Mouse (Mus musculus) embryo, embryonic 10 days (tissue): Measurements from ENCODE around the gene Tsc22d4.
A peak's percentile ranks its signal among the peaks of the same experiment; 100 is the strongest.

Source experiments
- DNase-seq: peaks from one replicate; pipeline ENCODE4 v3.0.0-alpha.2; 2015; ENCODE audit warnings: low spot score

The Tsc22d4 gene

DNA sequence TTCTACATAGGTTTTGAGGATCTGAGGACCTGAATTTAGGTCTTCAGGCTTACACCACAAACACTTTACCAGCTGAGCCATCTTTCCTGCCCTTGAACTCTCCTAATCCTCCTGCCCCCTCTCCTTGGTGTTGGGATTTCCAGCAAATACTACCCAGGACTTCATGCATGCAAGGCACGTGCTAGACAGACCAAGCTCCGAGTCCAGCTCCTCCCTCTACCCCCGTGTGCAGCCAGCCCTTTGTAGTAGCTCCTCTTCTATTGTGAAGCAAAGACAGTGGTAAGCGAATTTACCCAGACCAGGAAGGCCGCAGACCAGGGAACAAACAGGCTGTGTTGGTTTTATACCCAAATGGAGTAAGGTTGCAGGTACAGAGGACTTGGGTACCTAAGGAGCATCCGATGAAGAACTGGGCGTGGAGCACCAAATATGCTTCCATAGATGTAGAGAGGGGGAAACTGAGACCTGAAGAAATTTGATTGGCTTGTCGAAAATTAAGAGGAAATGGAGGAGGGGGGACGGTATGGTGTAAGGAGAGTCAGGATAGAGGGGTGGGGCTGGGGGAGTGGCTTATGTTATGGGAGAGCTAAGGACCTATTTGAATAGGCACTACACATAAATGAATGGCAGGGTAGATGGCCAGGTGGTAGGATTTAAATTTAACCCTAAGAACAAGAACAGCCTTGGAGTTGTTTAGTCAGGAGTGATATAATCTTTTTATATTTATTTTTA is 19.2 kb downstream of the Tsc22d4 start:
- no peak for DNase-seq

DNA sequence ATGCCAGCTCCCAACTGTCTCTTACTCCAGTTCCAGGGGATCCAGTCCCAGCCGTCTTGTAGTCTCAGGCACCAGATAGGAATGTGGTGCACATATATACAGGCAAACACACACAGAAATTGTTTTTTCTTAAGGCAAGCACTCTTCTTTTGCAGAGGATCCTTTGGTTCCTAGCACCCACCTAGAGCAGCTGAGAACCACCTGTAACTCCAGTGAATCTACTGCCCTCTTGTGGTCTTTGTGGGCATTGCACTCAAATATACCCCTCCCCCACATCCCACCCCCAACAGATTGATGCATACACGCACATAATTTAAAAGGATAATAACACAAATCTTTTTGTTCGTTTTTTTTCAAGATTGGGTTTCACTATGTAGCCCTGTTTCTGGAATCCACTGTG is 20.7 kb downstream of the Tsc22d4 start:
- DNase-seq: no peak

DNA sequence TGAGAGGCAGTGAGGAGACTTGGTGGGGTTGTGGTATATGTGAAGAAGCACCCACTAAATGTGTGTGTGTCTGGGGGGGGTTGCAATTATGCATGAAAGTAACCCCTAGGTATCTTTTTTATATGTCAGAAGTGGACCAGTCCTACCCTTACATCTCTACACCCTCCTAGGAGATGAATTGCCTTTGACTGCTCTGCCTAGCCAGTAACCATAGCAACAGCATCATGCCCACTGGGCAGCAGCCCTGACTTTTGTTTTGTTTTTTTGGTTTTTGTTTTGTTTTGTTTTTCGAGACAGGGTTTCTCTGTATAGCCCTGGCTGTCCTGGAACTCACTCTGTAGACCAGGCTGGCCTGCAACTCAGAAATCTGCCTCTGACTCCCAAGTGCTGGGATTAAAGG is 22.9 kb downstream of the Tsc22d4 start:
- no peak for DNase-seq

DNA sequence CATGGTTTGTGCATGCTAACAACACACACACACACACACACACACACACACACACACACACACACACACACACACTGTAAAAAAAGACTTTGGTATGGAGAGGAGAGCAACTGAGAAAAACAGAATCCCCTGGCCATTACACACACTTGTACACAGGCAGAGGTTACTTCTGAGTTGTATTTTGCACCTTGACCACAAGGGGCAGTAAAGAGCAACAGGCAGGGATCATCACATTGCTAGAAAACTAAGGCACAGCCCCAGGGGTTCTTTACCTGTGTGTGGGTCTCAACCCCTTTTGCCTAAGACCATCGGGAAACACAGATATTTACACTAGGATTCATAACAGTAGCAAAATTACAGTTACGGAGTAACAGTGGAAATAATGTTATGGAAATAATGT is 25.2 kb downstream of the Tsc22d4 start:
- DNase-seq: peak; percentile 82

DNA sequence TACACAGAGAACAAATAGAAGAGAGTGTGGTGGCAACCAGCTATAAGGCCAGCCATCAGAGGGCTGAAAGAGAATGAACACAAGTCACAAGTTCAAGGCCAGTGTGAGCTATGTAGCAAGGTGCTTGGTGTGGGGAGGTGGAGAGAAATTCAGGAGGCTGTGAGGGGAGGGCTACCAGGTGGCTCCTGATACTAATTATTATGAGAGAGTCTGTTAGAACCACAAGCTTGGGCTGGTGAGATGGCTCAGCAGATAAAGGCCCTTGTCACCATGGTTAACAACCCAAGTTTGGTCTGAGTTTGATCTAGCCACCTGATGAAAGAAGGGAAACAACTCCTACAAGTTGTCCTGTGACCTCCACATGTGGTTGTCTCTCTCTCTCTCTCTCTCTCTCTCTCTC is 27.2 kb downstream of the Tsc22d4 start:
- DNase-seq: no peak

DNA sequence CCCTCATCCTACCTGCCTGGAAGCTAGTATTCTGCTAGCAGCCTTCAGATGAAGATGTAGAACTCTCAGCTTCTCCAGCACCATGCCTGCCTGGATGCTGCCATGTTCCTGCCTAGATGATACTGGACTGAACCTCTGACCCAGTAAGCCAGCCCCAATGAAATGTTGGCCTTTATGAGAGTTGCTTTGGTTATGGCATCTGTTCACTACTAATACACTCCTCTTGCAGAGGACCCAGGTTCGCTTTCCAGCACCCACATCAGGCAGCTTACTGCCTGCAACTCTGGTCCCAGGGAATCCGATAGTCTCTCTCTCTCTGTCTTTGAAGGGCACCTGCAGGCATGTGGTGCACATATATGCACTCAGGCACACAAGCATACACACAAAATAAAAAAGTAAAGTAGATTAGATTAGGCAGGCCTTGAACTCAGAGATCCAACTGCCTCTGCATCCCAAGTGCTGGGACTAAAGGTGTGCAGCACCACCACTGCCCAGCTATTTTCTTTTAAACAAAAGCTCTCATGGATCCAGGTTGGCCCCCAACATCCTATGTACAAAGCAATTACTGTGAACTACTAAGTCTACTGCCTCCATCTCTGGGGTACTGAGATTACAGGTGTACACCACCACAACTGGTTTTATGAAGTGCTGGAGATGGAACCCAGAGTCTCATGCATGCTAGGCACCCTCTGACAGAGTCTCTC is 30.2 kb downstream of the Tsc22d4 start:
- DNase-seq: no peak

DNA sequence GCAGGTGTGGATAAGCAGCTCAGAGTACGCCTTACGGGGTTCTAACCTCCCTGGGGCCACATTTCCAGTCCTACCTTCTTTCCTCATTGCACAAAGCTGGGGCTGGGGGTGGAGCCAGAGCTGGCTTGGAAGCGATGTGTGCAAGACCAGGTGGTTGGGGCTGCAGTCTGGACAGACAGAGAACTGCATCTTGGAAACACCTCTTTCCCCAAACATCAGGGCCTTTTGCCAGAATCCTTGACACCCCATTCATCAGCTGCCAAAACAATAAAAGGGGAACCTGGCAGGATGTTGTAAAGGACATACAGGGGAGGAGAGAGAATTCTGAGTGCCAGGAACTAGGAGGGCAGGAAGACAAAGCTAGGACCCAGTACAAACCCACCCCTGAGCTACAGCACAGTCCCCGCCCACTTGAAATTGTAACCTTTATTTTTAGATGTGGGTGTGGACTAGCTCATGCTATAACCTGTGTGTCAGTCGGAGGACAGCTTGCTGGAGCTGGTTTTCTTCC is 30.9 kb downstream of the Tsc22d4 start:
- DNase-seq: no peak

DNA sequence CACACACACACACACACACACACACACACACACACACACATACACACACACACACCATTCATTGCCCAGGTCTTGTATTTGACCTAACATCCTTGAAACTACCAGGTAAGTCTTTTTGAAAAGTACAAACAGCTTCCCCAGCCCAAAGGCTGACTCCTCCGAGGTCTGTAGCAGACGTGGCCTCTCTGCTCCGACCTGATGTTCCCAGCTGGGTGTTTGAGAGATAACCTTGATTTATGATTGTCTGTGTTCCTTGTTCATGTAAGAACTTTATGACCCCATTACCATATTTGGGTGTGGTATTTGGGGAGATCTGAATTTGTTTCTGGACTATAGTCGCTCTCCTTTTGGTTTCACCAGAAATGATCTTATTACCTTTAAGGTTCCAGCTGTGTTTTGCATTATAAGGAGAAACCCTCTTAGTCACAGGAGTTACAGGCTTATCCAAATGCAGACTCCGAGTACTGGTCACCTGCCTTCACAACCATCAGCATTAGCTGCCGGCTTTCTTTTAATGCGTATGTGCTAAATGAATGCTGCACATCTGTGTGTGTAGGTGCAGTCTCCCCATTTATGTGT is 31.8 kb downstream of the Tsc22d4 start:
- no peak for DNase-seq

DNA sequence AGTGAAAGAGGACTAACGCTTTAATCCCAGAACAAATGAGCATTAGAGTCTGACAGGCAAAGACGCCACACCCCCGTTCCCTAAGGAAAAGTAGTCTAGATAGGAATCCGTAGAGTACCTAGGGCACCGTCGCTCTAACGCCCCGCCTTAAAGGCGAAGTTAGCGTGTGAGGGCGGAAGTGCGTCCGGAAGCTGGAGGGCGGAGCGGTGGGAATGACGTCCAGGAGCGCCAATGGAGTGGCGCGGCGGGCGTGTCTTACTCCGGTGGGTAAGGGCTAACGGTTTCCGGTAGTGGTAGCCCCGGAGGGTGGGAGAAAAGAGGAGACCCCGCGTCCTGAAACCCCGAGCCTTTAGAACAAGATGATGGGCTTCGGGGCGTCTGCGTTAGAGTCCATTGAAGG is 33.1 kb downstream of the Tsc22d4 start, which contains the start of gene Ppp1r35:
Ppp1r35 (plus strand) TSS at position 215 of the 400 bp plus-strand sequence.
- peak; percentile 100 for DNase-seq

DNA sequence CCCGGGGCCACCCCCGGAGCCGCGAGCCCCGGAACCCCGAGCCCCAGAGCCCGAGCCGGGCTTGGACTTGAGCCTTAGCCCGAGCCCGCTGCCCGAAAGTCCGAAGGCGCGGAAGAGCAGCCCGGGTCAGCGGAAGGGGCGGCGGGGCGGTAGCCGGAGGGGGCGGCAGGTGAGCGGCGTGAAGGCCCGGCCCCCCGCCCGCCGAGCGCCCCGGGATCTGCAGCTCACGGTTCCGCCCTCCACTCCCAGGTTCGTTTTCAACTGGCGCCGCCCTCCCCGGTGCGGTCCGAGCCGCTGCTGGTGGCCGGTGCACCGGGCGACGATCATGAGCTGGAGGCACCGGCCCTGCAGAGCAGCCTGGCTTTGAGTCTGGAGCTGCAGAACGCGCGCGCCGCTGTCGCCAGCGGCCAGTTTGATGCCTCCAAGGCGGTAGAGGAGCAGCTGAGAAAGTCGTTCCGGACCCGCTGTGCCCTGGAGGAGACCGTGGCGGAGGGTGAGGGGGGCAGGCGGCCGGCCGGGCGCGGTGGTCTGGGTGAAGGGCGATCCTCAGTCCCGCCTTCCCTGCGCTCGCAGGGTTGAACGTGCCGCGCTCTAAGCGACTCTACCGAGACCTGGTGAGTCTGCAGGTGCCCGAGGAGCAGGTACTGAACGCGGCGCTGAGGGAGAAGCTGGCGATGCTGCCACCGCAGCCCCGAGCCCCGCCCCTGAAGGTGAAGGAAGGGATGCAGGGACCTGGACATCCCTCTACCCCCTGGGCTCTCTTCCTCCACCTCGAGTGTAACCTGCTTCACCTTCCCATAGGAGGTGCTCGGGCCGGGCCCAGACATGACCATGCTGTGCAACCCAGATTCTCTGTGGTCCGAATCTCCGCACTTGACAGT is 33.8 kb downstream of the Tsc22d4 start:
- peak; percentile 50 for DNase-seq

DNA sequence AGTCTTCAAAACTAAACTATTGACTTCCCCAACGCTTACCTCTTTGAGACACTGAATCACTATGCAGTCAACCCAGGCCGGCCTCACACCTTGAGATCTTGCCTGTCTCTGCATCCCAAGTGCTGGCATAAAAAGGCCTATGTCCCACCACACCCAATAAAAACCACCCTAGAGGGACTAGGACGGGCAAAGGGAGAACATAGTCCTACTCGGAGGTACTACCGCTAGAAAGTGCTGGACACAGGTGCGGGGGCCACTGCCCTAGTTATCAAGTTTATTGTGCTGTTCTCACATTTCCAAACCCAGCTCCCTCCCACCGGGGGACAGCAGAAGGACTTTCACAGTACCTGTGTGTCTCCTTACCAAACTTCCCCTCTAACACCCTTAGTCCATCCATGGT is 36.1 kb downstream of the Tsc22d4 start:
- DNase-seq: no peak

DNA sequence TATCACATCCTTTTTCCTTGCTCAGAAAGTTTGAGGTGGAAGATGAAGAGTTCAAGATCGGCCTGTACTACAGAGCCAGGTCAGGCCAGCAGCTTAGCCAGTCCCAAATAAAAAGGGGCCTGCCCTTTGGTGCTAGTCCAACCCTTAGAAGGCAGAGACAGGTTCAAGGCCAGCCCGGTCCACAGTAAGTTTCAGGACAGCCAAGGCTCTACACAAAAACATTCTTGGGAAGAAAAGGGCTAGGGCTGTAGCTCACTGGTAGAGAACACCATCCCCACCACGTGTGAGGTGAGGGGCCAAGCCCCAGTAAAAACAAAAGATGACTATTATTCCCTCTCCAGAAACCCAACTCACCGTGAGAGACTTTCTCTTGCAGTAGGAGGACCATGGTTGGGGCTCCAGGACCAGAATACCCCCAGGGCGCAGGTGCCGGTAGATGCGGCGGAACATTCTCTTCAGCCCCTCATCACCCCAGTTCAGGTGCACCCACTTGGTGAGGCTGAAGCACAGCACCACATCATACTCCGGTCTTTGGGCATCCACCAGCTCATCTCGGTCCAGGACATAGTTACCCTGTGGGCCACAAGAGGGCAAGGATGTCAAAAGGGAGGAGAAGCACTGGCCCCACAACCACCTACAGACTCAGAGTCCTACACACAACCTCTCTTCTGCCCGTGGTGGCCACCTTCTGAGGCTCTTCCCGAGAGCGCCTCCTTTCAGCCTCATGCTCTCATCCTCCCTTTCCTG is 37.4 kb downstream of the Tsc22d4 start:
- no peak for DNase-seq

DNA sequence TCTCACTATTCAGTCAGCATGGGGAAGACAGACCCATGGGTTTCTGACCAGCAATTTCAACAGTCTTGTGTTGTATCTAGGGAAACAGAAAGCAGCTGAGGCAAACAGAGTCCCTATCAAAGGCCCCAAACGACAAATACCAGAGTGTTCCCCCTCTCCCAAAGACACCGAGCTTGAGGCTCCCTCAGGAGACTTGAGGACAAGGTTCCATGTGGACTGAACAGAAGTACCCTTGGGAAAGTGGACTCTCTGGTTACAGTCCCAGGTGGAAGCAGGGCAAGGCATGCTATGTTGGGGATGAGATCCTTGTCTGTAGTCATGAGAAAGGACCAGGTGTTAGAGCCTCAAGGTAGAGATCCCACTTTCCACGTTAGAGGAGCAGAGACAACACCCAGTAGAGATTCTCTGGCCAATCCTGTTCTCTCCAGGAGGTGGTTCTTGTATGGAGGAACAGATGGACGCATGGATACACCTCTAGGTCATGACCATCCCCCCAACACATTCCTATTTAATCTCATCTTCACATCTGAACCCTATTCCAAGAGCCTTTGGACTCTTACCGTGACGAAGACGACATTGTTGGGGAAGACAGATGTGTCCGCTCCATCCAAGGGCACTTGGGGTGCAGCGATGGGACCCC is 38.5 kb downstream of the Tsc22d4 start:
- no peak for DNase-seq

DNA sequence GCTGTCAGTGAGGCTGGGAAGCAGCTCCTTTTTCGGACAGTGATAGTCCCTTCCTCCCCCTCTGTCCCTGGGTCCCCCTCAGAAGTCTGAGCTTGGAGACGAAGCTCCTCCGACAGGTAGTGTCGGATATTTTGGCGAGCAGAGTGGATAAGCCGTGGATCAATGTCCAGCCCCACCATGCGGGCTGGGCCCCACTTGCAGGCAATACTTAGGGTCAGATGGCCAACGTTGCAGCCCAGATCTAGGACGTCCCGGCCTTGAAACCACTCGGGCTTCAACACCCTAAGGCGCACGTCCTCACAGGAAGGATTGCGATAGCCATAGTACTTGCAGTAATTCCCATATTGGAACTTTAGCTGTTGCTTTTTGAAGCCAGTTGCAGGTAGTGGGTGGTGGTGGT is 39.0 kb downstream of the Tsc22d4 start:
- no peak for DNase-seq

DNA sequence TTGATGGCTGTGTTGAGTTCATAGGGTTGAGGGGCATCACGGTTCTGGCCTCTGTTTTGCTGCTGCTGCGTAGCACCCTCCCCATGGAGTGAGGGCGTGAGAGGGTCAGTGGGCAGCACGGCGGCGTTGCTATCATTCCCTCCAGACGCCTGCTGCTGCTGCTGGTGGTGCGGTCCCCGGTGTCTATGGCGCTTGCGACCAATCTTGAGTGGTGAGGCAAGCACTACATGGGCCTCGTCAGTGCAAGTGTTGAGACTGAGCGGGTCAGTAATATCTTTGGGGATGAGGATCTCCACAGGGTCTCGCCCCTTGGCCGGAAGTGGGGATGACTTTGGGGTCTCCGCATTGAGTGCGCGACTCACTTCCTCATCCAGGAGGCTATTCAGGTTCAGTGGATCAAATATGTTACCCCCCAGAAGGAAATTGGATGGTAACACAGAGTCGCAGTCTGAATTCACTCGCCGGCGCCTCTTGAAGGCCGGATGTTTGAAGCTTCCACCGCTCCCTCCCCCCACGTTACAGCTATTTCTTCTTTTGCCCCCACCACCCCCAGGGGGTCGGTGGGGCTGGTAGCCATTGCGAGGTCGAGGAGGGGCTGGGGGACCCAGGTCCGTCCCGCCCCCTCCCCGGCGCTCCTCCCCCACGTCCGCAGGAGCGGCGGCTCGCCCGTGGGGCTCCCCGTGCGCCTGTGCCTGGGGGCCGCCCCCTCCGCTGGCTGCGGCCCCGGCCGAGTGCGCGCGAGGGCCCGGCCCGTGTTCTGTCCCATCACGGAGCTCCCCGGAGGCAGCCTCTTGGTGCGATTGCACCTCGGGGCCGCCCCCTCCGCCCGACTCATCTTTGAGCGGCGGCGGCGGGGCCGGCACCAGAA is 39.9 kb downstream of the Tsc22d4 start:
- peak; percentile 38 for DNase-seq

DNA sequence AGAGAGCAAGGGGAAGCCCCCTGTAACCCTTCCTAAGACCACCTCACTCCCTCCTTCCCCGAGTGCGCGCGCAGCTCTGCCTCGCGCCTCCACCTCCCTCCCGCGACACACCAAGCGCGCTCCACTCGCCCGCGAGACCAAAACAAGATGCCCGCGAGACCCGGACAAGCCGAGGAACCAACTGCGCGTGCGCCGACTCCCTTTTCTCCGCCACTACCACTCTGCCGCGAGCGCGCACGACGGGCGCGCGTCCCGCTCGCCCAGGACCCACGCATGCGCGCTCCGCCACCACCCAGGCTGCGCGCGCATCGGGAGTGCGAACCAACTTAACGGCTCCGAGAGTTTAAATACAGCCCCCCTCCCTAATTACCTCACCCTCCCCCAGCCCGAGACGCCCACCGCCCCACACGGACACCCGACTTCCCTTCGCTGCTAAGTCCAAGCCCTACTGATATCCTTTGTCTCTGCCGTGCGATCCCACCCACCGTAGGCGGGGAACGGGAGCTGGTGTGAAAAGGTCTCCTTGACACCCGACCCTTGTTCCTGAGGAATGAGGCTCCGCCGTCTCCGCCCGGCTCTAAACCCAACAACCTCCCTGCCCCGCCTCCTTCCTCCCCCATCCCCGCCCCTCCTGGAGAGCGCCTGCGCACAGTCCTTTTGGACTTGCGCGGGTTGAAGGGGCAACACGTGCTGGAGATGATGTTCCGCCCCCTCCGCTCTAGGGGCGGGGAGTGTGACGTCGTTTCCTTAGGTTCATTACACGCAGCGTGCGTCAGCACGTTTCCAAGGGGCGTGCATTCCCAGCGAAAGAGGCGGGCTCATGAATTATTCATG is 40.8 kb downstream of the Tsc22d4 start:
- DNase-seq: peak; percentile 100

DNA sequence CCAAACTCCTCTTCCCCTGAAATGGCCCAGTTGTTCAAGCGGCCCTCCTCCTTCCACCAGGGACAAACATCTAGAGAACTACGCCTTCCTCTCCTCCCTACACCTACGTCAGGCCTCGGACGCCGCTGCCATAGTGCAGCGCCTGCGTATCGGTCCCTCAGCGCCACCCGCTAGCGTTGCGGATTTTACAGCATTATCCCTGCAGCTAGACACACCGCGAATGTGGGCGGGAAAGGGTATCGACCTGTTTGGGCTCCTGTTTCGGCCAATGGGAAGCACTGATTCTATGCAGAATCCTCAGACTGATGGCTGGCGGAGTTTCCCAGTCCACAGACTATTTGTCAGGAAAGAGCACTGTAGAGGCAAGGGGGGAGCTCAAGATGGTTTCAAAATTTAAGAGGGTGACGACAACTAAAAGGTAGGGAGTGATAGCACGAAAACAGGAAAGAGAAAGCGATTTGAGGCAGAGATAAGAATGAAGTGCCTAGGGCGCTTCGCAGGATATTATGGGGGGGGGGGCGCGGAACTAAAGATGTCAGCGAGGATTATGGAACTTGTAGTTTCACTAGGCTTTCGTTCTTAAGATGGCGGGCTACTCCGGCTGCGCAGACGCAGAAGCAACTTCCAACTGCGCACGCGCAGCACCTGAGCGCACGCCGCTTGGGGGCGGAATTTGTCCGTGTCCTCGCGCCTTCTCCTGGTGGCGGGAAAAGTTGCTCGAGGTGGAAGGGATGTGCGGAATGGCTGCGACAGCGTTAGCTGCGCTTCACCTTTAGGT is 41.8 kb downstream of the Tsc22d4 start, which contains the start of the genes Mepce and Zcwpw1:
Mepce (minus strand) TSS at position 505 of the 778 bp plus-strand sequence.
Zcwpw1 (plus strand) TSS at position 648 of the 778 bp plus-strand sequence.
- DNase-seq: peak; percentile 98

DNA sequence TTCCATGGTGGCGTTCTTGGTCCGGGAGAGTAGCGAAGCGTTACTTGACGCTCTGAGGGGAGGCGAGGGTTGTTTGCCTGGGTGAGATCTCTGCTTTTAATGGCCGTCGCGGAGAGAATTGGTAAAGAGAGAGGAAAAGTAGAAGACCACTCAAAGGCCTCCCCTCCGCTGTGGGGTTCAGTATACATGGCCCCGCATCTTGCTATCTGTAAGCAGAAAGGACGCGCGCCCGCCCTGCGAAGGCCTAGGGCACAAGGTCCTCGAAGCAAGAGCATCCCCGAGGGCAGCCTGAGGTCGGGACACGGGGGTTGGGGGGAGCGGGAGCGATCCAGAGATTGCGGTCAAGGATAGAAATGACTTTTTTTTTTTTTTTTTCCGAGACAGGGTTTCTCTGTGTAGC is 42.6 kb downstream of the Tsc22d4 start:
- no peak for DNase-seq
